Mouse (Mus musculus) brain, embryonic 14.5 days (tissue): ENCODE measurements around the gene Rbms1.

Experiments
- CTCF ChIP-seq: fragments of 200-500 bp; IDR thresholded peaks from 2 replicates; pipeline ENCODE4 v1.5.1; 2012; ENCODE audit warnings: inconsistent platforms, mild to moderate bottlenecking, moderate library complexity, borderline replicate concordance; ENCODE audit not compliant: insufficient read depth, insufficient read length; ENCODE audit errors: extremely low read depth
- POLR2A ChIP-seq: fragments of 200-500 bp; IDR thresholded peaks from 2 replicates; pipeline ENCODE4 v1.6.1; 2012; ENCODE audit warnings: mild to moderate bottlenecking, inconsistent platforms, borderline replicate concordance; ENCODE audit not compliant: poor library complexity, insufficient read depth, insufficient read length, severe bottlenecking; ENCODE audit errors: extremely low read depth

- TF ChIP-seq CTCF (no peak), POLR2A (no peak)
Measured at GRCm38 (mm10) chr2:60939957-60940356, 23.0 kb downstream of the Rbms1 start.
